Mouse (Mus musculus): ENCODE results near the gene Acss1. TPM values are rescaled to one million over a fixed set of nuclear protein-coding genes. Genes with fewer than 3 reads are reported as not detected.

Acss1 gene
- polyA plus RNA-seq, 1 experiment from 2014 or later, result 17.6 TPM

GRCm38 (mm10) chr2:150624926-150625325 is 43.4 kb downstream of the Acss1 start:
- Histone ChIP-seq H3K4me1 (no peaks in the 10 kb centered on the region), H3K4me3 (no peak overlapping the region), H3K27me3 (ENCODE audit: poor library complexity, severe bottlenecking) (no peaks in the 10 kb centered on the region), H3K36me3 (replicated peaks) (peaks cover 17% of the 10 kb centered on the region; the same call in 1 of the 2 replicates), H3K9me3 (no peaks in the 10 kb centered on the region), H3K27ac (no peak overlapping the region)
- DNase-seq (ENCODE audit: extremely low spot score, low spot score), result no peak
- WGBS, result 94% methylated on average over 8 of the region's 8 CpGs

- peaks cover 24% of the 10 kb centered on the region; the same call in 1 of the 2 replicates for H3K36me3 ChIP-seq (replicated peaks)
- H3K27me3 ChIP-seq (ENCODE audit: poor library complexity, severe bottlenecking), result no peaks in the 10 kb centered on the region
- H3K4me3 ChIP-seq, result no peak overlapping the region
- H3K4me1 ChIP-seq, result no peaks in the 10 kb centered on the region
- DNase-seq (ENCODE audit: extremely low spot score, low spot score), result no peak
- no peak overlapping the region for H3K27ac ChIP-seq
- no peaks in the 10 kb centered on the region for H3K9me3 ChIP-seq
- WGBS, result 85% methylated on average over 3 of the region's 3 CpGs
Measured at GRCm38 (mm10) chr2:150623957-150624356, 44.3 kb downstream of the Acss1 start.

GRCm38 (mm10) chr2:150621698-150622097 is 46.6 kb downstream of the Acss1 start:
- no peak for DNase-seq (ENCODE audit: extremely low spot score, low spot score)
- H3K27ac ChIP-seq, result no peak overlapping the region
- H3K27me3 ChIP-seq (ENCODE audit: poor library complexity, severe bottlenecking), result no peaks in the 10 kb centered on the region
- H3K4me1 ChIP-seq, result no peaks in the 10 kb centered on the region
- H3K9me3 ChIP-seq, result no peaks in the 10 kb centered on the region
- H3K36me3 ChIP-seq (replicated peaks), result peaks cover 24% of the 10 kb centered on the region; the same call in 1 of the 2 replicates
- 67% methylated on average over 3 of the region's 3 CpGs for WGBS
- H3K4me3 ChIP-seq, result no peak overlapping the region

GRCm38 (mm10) chr2:150610097-150610496 is 58.2 kb downstream of the Acss1 start:
- H3K27me3 ChIP-seq (ENCODE audit: poor library complexity, severe bottlenecking), result no peaks in the 10 kb centered on the region
- no peaks in the 10 kb centered on the region for H3K9me3 ChIP-seq
- WGBS, result 80% methylated on average over 3 of the region's 3 CpGs
- H3K36me3 ChIP-seq (replicated peaks), result no peaks in the 10 kb centered on the region
- no peak overlapping the region for H3K27ac ChIP-seq
- H3K4me1 ChIP-seq, result peaks cover 14% of the 10 kb centered on the region
- DNase-seq (ENCODE audit: extremely low spot score, low spot score), result no peak
- no peak overlapping the region for H3K4me3 ChIP-seq

GRCm38 (mm10) chr2:150608872-150609560 is 59.3 kb downstream of the Acss1 start:
- peaks cover 14% of the 10 kb centered on the region for H3K4me1 ChIP-seq
- H3K27ac ChIP-seq, result peak overlapping the region; percentile 76
- no peaks in the 10 kb centered on the region for H3K27me3 ChIP-seq (ENCODE audit: poor library complexity, severe bottlenecking)
- H3K4me3 ChIP-seq, result peak overlapping the region; percentile 91
- H3K9me3 ChIP-seq, result no peaks in the 10 kb centered on the region
- 3% methylated on average over 10 of the region's 10 CpGs for WGBS
- no peaks in the 10 kb centered on the region for H3K36me3 ChIP-seq (replicated peaks)
- peak; percentile 52 for DNase-seq (ENCODE audit: extremely low spot score, low spot score)

- H3K36me3 ChIP-seq (replicated peaks), result no peaks in the 10 kb centered on the region
- H3K4me3 ChIP-seq, result peak within 1 kb of the TSS; percentile 91
- no peaks in the 10 kb centered on the region for H3K27me3 ChIP-seq (ENCODE audit: poor library complexity, severe bottlenecking)
- peak within 1 kb of the TSS; percentile 76 for H3K27ac ChIP-seq
- H3K9me3 ChIP-seq, result no peaks in the 10 kb centered on the region
- peak; percentile 92 for DNase-seq (ENCODE audit: extremely low spot score, low spot score)
- under 1% methylated on average over 42 of the region's 42 CpGs for WGBS
- peaks cover 14% of the 10 kb centered on the region for H3K4me1 ChIP-seq
Measured at GRCm38 (mm10) chr2:150608087-150608799, 60.1 kb downstream of the Acss1 start, which contains the start of gene Apmap. TSS of gene Apmap (minus strand) at chr2:150608567.

GRCm38 (mm10) chr2:150607086-150607485 is 61.2 kb downstream of the Acss1 start:
- Histone ChIP-seq H3K27me3 (ENCODE audit: poor library complexity, severe bottlenecking) (no peaks in the 10 kb centered on the region), H3K27ac (no peak overlapping the region), H3K4me3 (peak overlapping the region; percentile 91; the same call in 1 of the 2 replicates), H3K4me1 (peaks cover 14% of the 10 kb centered on the region), H3K36me3 (replicated peaks) (no peaks in the 10 kb centered on the region), H3K9me3 (no peaks in the 10 kb centered on the region)
- DNase-seq (ENCODE audit: extremely low spot score, low spot score), result no peak
- 79% methylated on average over 1 of the region's 1 CpGs for WGBS

GRCm38 (mm10) chr2:150604802-150605201 is 63.5 kb downstream of the Acss1 start:
- peaks cover 14% of the 10 kb centered on the region for H3K4me1 ChIP-seq
- no peak for DNase-seq (ENCODE audit: extremely low spot score, low spot score)
- 86% methylated on average over 2 of the region's 2 CpGs for WGBS

GRCm38 (mm10) chr2:150602166-150602565 is 66.1 kb downstream of the Acss1 start:
- H3K36me3 ChIP-seq (replicated peaks), result no peaks in the 10 kb centered on the region
- no peak overlapping the region for H3K4me3 ChIP-seq
- no peak for DNase-seq (ENCODE audit: extremely low spot score, low spot score)
- WGBS, result 89% methylated on average over 2 of the region's 2 CpGs
- H3K4me1 ChIP-seq, result peaks cover 2% of the 10 kb centered on the region
- H3K9me3 ChIP-seq, result no peaks in the 10 kb centered on the region
- H3K27me3 ChIP-seq (ENCODE audit: poor library complexity, severe bottlenecking), result no peaks in the 10 kb centered on the region
- no peak overlapping the region for H3K27ac ChIP-seq

More at GRCm38 (mm10) chr2:150604802-150605201, 63.5 kb downstream of the Acss1 start:
- Histone ChIP-seq H3K9me3 (no peaks in the 10 kb centered on the region), H3K36me3 (replicated peaks) (no peaks in the 10 kb centered on the region), H3K4me3 (no peak overlapping the region), H3K27ac (no peak overlapping the region), H3K27me3 (ENCODE audit: poor library complexity, severe bottlenecking) (no peaks in the 10 kb centered on the region)

GRCm38 (mm10) chr2:150600263-150600662 is 68.0 kb downstream of the Acss1 start:
- no peak overlapping the region for H3K27ac ChIP-seq
- WGBS, result 98% methylated on average over 2 of the region's 2 CpGs

GRCm38 (mm10) chr2:150595411-150596190 is 72.7 kb downstream of the Acss1 start:
- Histone ChIP-seq H3K27ac (no peak overlapping the region), H3K27me3 (ENCODE audit: poor library complexity, severe bottlenecking) (no peaks in the 10 kb centered on the region), H3K36me3 (replicated peaks) (peaks cover 22% of the 10 kb centered on the region), H3K4me1 (no peaks in the 10 kb centered on the region), H3K4me3 (no peak overlapping the region), H3K9me3 (no peaks in the 10 kb centered on the region)
- 92% methylated on average over 3 of the region's 3 CpGs for WGBS
- no peak for DNase-seq (ENCODE audit: extremely low spot score, low spot score)

More at GRCm38 (mm10) chr2:150600263-150600662, 68.0 kb downstream of the Acss1 start:
- Histone ChIP-seq H3K4me3 (no peak overlapping the region), H3K36me3 (replicated peaks) (no peaks in the 10 kb centered on the region), H3K4me1 (no peaks in the 10 kb centered on the region), H3K9me3 (no peaks in the 10 kb centered on the region), H3K27me3 (ENCODE audit: poor library complexity, severe bottlenecking) (no peaks in the 10 kb centered on the region)
- no peak for DNase-seq (ENCODE audit: extremely low spot score, low spot score)

- Histone ChIP-seq H3K27ac (no peak overlapping the region), H3K36me3 (replicated peaks) (peaks cover 65% of the 10 kb centered on the region), H3K4me3 (no peak overlapping the region), H3K27me3 (ENCODE audit: poor library complexity, severe bottlenecking) (no peaks in the 10 kb centered on the region), H3K4me1 (no peaks in the 10 kb centered on the region), H3K9me3 (no peaks in the 10 kb centered on the region)
- 73% methylated on average over 11 of the region's 11 CpGs for WGBS
- DNase-seq (ENCODE audit: extremely low spot score, low spot score), result no peak
Measured at GRCm38 (mm10) chr2:150589076-150589475, 79.2 kb downstream of the Acss1 start.

Data from forebrain, embryonic 10.5 days (tissue).